Mouse (Mus musculus) erythroblast, embryonic 14.5 days (primary cell): ENCODE data around the gene Tcf20. TPM values are rescaled to one million over a fixed set of nuclear protein-coding genes. Genes with fewer than 3 reads are reported as not detected.

Source experiments
- H3K27me3 ChIP-seq: 2 replicates; pipeline ENCODE4 v1.6.1; 2012; ENCODE audit warnings: inconsistent platforms; ENCODE audit not compliant: control insufficient read depth
- H3K36me3 ChIP-seq: 2 replicates; pipeline ENCODE4 v1.6.1; 2012; ENCODE audit warnings: mild to moderate bottlenecking, inconsistent platforms; ENCODE audit not compliant: control insufficient read depth
- H3K4me1 ChIP-seq: 2 replicates; pipeline ENCODE4 v1.6.1; 2012; ENCODE audit warnings: inconsistent platforms; ENCODE audit not compliant: control insufficient read depth
- H3K4me3 ChIP-seq: replicated peaks from 2 replicates; pipeline ENCODE3; 2012; ENCODE audit warnings: moderate library complexity, mild to moderate bottlenecking, inconsistent platforms
- H3K9me3 ChIP-seq: 2 replicates; pipeline ENCODE4 v1.6.1; 2012; ENCODE audit warnings: low read length, inconsistent platforms, mixed read lengths; ENCODE audit not compliant: control insufficient read depth
- GATA1 ChIP-seq: IDR thresholded peaks from 2 replicates; pipeline ENCODE4 v1.6.1; 2012; ENCODE audit warnings: low read length, inconsistent platforms, mixed read lengths
- TAL1 ChIP-seq: IDR thresholded peaks from 3 replicates; pipeline ENCODE4 v1.6.1; 2012; ENCODE audit warnings: low read length, inconsistent platforms, mixed read lengths
- polyA plus RNA-seq: library from polyadenylated mRNA; stranded (reverse); fragments of >175 nt; gene quantifications from 2 replicates; pipeline ENCODE4 v1.2.3, GENCODE M21; 2012

Tcf20 gene
- polyA plus RNA-seq, 1 experiment: 0.95 TPM

DNA sequence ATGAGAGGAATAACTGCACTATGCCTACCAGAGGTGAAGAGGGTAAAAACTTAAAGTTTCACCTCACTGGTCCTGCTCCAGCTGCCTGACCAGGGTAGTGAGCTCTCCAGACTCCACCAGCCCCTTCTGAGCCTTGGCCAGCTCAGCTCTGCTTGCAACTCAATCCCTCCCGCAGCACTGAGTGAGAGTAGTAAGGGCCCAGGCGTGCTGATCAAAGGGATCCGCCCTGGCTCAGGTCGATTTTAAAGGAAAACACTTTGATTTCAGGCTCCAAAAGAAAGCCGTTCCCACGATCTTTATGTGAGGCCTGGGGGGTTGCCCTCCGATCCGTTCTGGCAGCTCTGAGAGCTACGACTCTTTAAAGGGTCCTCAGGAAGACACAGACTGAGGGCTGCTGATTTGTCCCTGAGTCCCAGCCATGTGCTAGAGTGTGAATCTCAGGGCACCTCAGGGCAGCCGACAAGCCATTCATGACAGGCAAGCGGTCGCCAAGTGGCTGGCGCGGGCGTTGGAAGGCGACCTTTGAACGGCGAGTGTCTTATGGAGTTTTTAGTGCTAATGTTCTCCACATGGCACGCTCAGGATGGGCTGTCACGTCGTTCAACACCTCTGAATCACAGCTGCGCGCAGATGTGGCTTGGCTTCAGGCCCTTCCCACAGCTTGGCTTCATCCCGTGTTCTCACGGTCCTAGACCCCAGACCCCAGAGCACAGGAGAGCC is 37.5 kb upstream of the Tcf20 start:
- Histone ChIP-seq H3K4me1 (no peaks in the 10 kb centered on the region), H3K36me3 (no peaks in the 10 kb centered on the region), H3K27me3 (no peaks in the 10 kb centered on the region), H3K9me3 (no peaks in the 10 kb centered on the region), H3K4me3 (no peak overlapping the region)
- TF ChIP-seq TAL1: no peak
- no peak for TF ChIP-seq GATA1

DNA sequence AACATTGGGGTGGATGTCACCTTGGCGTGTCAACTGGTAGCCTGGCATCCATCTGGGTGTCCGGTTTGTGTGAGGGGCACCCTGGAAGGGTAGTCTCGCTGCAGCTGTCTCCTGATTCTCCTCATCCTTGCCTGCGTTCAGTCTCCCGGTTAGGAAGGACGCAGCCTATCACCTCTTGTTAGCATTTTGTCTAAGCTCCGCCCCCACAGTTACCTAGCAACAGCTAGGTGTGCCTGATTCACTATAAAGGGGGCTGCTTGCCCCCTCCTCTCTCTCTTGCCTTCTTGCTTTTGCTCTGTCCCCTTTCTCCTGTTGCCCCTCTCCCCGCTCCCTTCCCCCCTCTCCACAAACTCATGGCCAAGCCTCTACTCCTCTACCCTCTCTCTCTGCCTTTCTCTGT is 35.3 kb upstream of the Tcf20 start:
- Histone ChIP-seq H3K4me3 (no peak overlapping the region), H3K4me1 (no peaks in the 10 kb centered on the region), H3K36me3 (no peaks in the 10 kb centered on the region), H3K9me3 (no peaks in the 10 kb centered on the region), H3K27me3 (no peaks in the 10 kb centered on the region)
- TF ChIP-seq GATA1 (no peak), TAL1 (no peak)

GRCm38 (mm10) chr15:83010990-83011664 is 23.5 kb upstream of the Tcf20 start:
- Histone ChIP-seq H3K27me3 (no peaks in the 10 kb centered on the region), H3K36me3 (no peaks in the 10 kb centered on the region), H3K4me3 (no peak overlapping the region), H3K4me1 (no peaks in the 10 kb centered on the region), H3K9me3 (no peaks in the 10 kb centered on the region)
- TF ChIP-seq GATA1 (no peak), TAL1 (no peak)

DNA sequence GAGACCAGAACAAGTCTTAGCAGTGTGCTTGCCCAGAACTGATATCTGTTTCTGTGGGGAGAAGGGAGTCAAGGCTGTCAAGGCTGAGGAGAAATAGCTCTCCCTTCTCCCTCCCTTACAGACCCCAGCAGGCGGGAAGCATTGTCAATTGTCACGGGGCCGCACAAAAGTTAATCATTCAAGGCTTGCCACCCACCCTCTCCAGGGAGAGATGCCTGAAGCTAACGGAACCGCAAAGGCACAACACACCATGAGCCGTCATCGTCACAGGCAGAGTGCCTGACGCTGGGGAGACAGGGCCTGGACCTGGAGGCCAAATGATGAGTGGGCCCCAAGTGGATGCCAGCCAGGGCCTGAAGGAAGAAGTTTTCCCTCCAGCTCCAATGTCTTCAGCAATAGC is 22.8 kb upstream of the Tcf20 start:
- no peaks in the 10 kb centered on the region for H3K27me3 ChIP-seq
- TF ChIP-seq GATA1 (no peak), TAL1 (no peak)
- H3K36me3 ChIP-seq: no peaks in the 10 kb centered on the region
- H3K9me3 ChIP-seq: no peaks in the 10 kb centered on the region
- H3K4me3 ChIP-seq: no peak overlapping the region
- H3K4me1 ChIP-seq: no peaks in the 10 kb centered on the region

GRCm38 (mm10) chr15:83009532-83009931 is 21.9 kb upstream of the Tcf20 start:
- no peaks in the 10 kb centered on the region for H3K27me3 ChIP-seq
- H3K36me3 ChIP-seq: no peaks in the 10 kb centered on the region
- H3K9me3 ChIP-seq: no peaks in the 10 kb centered on the region
- H3K4me3 ChIP-seq: no peak overlapping the region
- no peaks in the 10 kb centered on the region for H3K4me1 ChIP-seq
- TF ChIP-seq GATA1: no peak
- TF ChIP-seq TAL1: no peak

- Histone ChIP-seq H3K36me3 (no peaks in the 10 kb centered on the region), H3K4me1 (no peaks in the 10 kb centered on the region), H3K4me3 (no peak overlapping the region), H3K9me3 (no peaks in the 10 kb centered on the region), H3K27me3 (no peaks in the 10 kb centered on the region)
- no peak for TF ChIP-seq TAL1
- no peak for TF ChIP-seq GATA1
These were observed 21.2 kb upstream of the Tcf20 start for GRCm38 (mm10) chr15:83008761-83009423.

GRCm38 (mm10) chr15:83007346-83007920 is 19.8 kb upstream of the Tcf20 start:
- Histone ChIP-seq H3K9me3 (no peaks in the 10 kb centered on the region), H3K4me3 (no peak overlapping the region), H3K36me3 (no peaks in the 10 kb centered on the region), H3K4me1 (no peaks in the 10 kb centered on the region), H3K27me3 (no peaks in the 10 kb centered on the region)
- TF ChIP-seq TAL1: no peak
- TF ChIP-seq GATA1: no peak

GRCm38 (mm10) chr15:83002665-83003548 is 15.2 kb upstream of the Tcf20 start:
- TF ChIP-seq TAL1: no peak
- TF ChIP-seq GATA1: no peak
- no peaks in the 10 kb centered on the region for H3K9me3 ChIP-seq
- H3K36me3 ChIP-seq: no peaks in the 10 kb centered on the region
- no peak overlapping the region for H3K4me3 ChIP-seq
- no peaks in the 10 kb centered on the region for H3K27me3 ChIP-seq
- no peaks in the 10 kb centered on the region for H3K4me1 ChIP-seq
